Mouse (Mus musculus) hindbrain, embryonic 14.5 days (tissue): ENCODE measurements at regions not wholly inside any gene's neighbourhood (a gene's known extent, or its start where the extent isn't known, plus 50 kb on each side); places are given as distances from the start of the nearest gene placed in this dataset.

Source experiments
- ATAC-seq: fragments of 200-750 bp; cut with Nextera tagmentation; 2 replicates; pipeline ENCODE4 v1.8.0; 2017; ENCODE audit warnings: moderate number of reproducible peaks, mild to moderate bottlenecking, moderate TSS enrichment, moderate library complexity; ENCODE audit not compliant: low FRiP score
- DNase-seq: peaks from one replicate; pipeline ENCODE4 v3.0.0-alpha.2; 2015; ENCODE audit warnings: low spot score
- H3K27ac ChIP-seq: fragments of 300-500 bp; sonication (generic); 2 replicates; pipeline ENCODE4 v1.5.1; 2014; ENCODE audit warnings: mild to moderate bottlenecking, moderate library complexity
- H3K27me3 ChIP-seq: fragments of 300-500 bp; sonication (generic); 2 replicates; pipeline ENCODE4 v1.6.1; 2014; ENCODE audit warnings: mild to moderate bottlenecking, low read length, mixed read lengths; ENCODE audit not compliant: control insufficient read depth, insufficient read depth
- H3K36me3 ChIP-seq: fragments of 300-500 bp; sonication (generic); replicated peaks from 2 replicates; pipeline ENCODE4 v1.6.1; 2014; ENCODE audit not compliant: control insufficient read depth, insufficient read depth
- H3K4me1 ChIP-seq: fragments of 300-500 bp; sonication (generic); replicated peaks from 2 replicates; pipeline ENCODE4 v1.6.1; 2014; ENCODE audit warnings: antibody characterized with exemption, low read length, mixed read lengths; ENCODE audit not compliant: control insufficient read depth, insufficient read depth
- H3K4me2 ChIP-seq: fragments of 300-500 bp; sonication (generic); replicated peaks from 2 replicates; pipeline ENCODE4 v1.6.1; 2014; ENCODE audit warnings: mild to moderate bottlenecking, moderate library complexity
- H3K4me3 ChIP-seq: fragments of 300-500 bp; sonication (generic); replicated peaks from 2 replicates; pipeline ENCODE4 v1.5.1; 2014; ENCODE audit warnings: mild to moderate bottlenecking, low read length
- H3K9ac ChIP-seq: fragments of 300-500 bp; sonication (generic); 2 replicates; pipeline ENCODE4 v1.6.1; 2014
- H3K9me3 ChIP-seq: fragments of 300-500 bp; sonication (generic); 2 replicates; pipeline ENCODE4 v1.6.1; 2016; ENCODE audit warnings: low read length; ENCODE audit not compliant: control insufficient read depth
- WGBS: fragments of 180-500 bp; shearing (Covaris S2); extraction: QIAGEN DNeasy Blood & Tissue Kit; methylation state at CpG from one replicate; pipeline ENCODE4 v1.1.7; 2014; 5-methylcytosine and 5-hydroxymethylcytosine counted together

DNA sequence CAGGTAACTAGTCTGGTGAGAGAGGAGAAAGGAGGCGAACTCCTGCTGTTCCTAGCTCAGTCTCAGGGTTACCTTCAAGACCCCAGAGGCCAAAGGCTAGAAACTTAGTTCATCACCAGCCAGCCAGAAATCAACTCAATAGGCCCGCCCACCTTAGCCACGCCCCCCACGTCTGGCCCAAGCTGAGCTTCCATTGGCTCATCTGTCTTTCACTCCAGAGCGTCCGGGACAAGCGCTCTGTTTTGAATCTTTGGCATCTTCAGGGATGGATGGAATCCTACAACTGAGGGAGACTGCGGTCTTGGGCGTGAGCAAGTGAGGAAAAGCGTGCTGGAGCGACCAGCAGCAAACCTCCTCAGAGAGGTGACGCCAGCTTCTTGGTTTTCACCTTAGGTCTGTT is 418.8 kb upstream of the Pmfbp1 start:
- ATAC-seq: no peak
- no peaks in the 10 kb centered on the region for H3K36me3 ChIP-seq
- peak overlapping the region; percentile 31 for H3K4me2 ChIP-seq
- no peak for DNase-seq
- H3K4me1 ChIP-seq: no peaks in the 10 kb centered on the region
- 18% methylated on average over 12 of the region's 12 CpGs for WGBS
- H3K9ac ChIP-seq: no peak overlapping the region
- no peak overlapping the region for H3K27ac ChIP-seq
- no peak overlapping the region for H3K4me3 ChIP-seq
- H3K27me3 ChIP-seq: no peaks in the 10 kb centered on the region
- peaks cover 6% of the 10 kb centered on the region for H3K9me3 ChIP-seq

DNA sequence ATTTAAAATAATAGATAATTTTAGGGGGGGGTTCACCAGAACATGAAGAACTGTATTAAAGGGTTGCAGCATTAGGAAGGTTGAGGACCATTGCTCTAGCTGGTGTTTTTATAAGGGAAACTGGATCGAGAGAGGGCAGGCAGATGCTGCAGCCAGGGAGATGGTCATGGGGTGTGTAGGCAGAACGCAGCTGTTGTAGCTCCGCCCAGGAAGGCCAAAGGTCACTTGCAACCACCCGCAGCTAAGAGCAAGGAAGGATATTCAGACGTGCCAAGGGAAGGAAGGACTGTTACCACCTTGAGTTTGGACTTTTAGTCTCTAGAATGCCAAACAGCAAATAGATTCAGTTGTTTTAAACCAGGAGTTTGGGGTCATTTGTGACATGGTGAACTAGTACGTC is 414.6 kb upstream of the Pmfbp1 start:
- Histone ChIP-seq H3K27me3 (no peaks in the 10 kb centered on the region), H3K4me2 (no peak overlapping the region), H3K4me1 (no peaks in the 10 kb centered on the region), H3K9me3 (peaks cover 6% of the 10 kb centered on the region), H3K27ac (no peak overlapping the region), H3K4me3 (no peak overlapping the region), H3K36me3 (no peaks in the 10 kb centered on the region), H3K9ac (no peak overlapping the region)
- ATAC-seq: no peak
- no peak for DNase-seq
- WGBS: 56% methylated on average over 6 of the region's 6 CpGs

GRCm38 (mm10) chr8:109081295-109081694 is 412.5 kb upstream of the Pmfbp1 start:
- 84% methylated on average over 5 of the region's 5 CpGs for WGBS
- DNase-seq (no peak), ATAC-seq (no peak)
- H3K4me1 ChIP-seq: no peaks in the 10 kb centered on the region
- peaks cover 5% of the 10 kb centered on the region for H3K9me3 ChIP-seq
- H3K27me3 ChIP-seq: no peaks in the 10 kb centered on the region
- no peak overlapping the region for H3K4me2 ChIP-seq
- no peaks in the 10 kb centered on the region for H3K36me3 ChIP-seq
- H3K4me3 ChIP-seq: no peak overlapping the region
- no peak overlapping the region for H3K27ac ChIP-seq
- no peak overlapping the region for H3K9ac ChIP-seq

DNA sequence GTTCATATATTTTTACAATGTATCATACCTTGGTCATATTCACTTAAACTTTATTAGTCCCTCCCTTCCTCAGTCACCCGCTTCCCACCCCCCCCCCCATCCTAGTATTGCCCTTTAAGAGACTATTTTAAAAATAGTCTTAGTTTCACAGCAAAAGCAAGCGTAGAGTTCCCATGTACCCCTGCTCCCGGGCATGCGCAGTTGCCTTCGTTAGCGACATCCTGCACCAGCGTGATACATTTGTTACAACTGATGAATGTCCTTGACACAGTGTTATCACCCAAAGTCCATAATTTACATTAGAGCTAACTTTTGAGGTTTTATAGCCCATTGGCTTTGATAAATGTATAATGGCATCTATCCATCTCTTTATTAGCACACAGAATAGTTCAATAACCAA is 408.7 kb upstream of the Pmfbp1 start:
- no peak for ATAC-seq
- no peak overlapping the region for H3K27ac ChIP-seq
- 94% methylated on average over 7 of the region's 7 CpGs for WGBS
- no peak overlapping the region for H3K9ac ChIP-seq
- H3K4me2 ChIP-seq: no peak overlapping the region
- no peaks in the 10 kb centered on the region for H3K4me1 ChIP-seq
- H3K27me3 ChIP-seq: no peaks in the 10 kb centered on the region
- no peaks in the 10 kb centered on the region for H3K36me3 ChIP-seq
- H3K9me3 ChIP-seq: no peaks in the 10 kb centered on the region
- no peak for DNase-seq
- no peak overlapping the region for H3K4me3 ChIP-seq

GRCm38 (mm10) chr8:109087781-109088180 is 406.0 kb upstream of the Pmfbp1 start:
- no peak overlapping the region for H3K4me2 ChIP-seq
- no peak overlapping the region for H3K27ac ChIP-seq
- no peaks in the 10 kb centered on the region for H3K9me3 ChIP-seq
- no peak overlapping the region for H3K4me3 ChIP-seq
- DNase-seq (no peak), ATAC-seq (no peak)
- WGBS: 41% methylated on average over 1 of the region's 1 CpGs
- H3K4me1 ChIP-seq: no peaks in the 10 kb centered on the region
- no peak overlapping the region for H3K9ac ChIP-seq
- no peaks in the 10 kb centered on the region for H3K36me3 ChIP-seq
- H3K27me3 ChIP-seq: no peaks in the 10 kb centered on the region

GRCm38 (mm10) chr8:109099671-109100070 is 394.2 kb upstream of the Pmfbp1 start:
- no peak overlapping the region for H3K4me2 ChIP-seq
- H3K4me3 ChIP-seq: no peak overlapping the region
- ATAC-seq (no peak), DNase-seq (no peak)
- 90% methylated on average over 15 of the region's 15 CpGs for WGBS
- H3K9me3 ChIP-seq: no peaks in the 10 kb centered on the region
- H3K4me1 ChIP-seq: no peaks in the 10 kb centered on the region
- no peaks in the 10 kb centered on the region for H3K27me3 ChIP-seq
- no peak overlapping the region for H3K9ac ChIP-seq
- H3K27ac ChIP-seq: no peak overlapping the region
- no peaks in the 10 kb centered on the region for H3K36me3 ChIP-seq

DNA sequence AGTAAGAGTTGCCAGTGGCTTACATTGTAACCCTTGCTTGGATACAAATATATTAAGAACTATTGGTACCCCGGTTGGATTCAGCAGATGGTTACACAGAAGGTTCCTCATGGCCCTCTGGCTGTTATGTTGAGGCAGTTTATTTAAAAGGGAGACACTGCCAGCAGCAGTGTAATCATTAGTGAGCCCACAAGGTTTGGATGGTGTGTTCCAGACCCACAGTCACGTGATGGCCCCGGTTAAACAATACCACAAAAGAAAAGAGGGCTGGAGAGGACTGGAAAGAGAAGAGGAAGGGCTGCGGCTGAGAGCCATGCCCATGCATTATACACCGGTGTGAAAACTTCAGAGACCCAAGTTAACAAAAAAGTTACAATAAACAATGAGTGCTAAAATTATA is 392.4 kb upstream of the Pmfbp1 start:
- WGBS: 84% methylated on average over 5 of the region's 5 CpGs
- DNase-seq (no peak), ATAC-seq (no peak)
- H3K9me3 ChIP-seq: no peaks in the 10 kb centered on the region
- H3K9ac ChIP-seq: no peak overlapping the region
- no peaks in the 10 kb centered on the region for H3K36me3 ChIP-seq
- peaks cover 10% of the 10 kb centered on the region; the same call in 1 of the 2 replicates for H3K4me1 ChIP-seq
- H3K27me3 ChIP-seq: no peaks in the 10 kb centered on the region; the same call in 1 of the 2 replicates
- no peak overlapping the region for H3K4me2 ChIP-seq
- H3K4me3 ChIP-seq: no peak overlapping the region
- H3K27ac ChIP-seq: no peak overlapping the region

- no peak overlapping the region for H3K9ac ChIP-seq
- peaks cover 17% of the 10 kb centered on the region; the same call in 1 of the 2 replicates for H3K4me1 ChIP-seq
- H3K36me3 ChIP-seq: no peaks in the 10 kb centered on the region
- no peak overlapping the region for H3K4me3 ChIP-seq
- DNase-seq (no peak), ATAC-seq (no peak)
- no peaks in the 10 kb centered on the region for H3K9me3 ChIP-seq
- H3K4me2 ChIP-seq: no peak overlapping the region
- H3K27ac ChIP-seq: no peak overlapping the region
- no peaks in the 10 kb centered on the region; the same call in 1 of the 2 replicates for H3K27me3 ChIP-seq
- WGBS: 70% methylated on average over 6 of the region's 6 CpGs
Observed at GRCm38 (mm10) chr8:109104798-109105326, 389.0 kb upstream of the Pmfbp1 start.

DNA sequence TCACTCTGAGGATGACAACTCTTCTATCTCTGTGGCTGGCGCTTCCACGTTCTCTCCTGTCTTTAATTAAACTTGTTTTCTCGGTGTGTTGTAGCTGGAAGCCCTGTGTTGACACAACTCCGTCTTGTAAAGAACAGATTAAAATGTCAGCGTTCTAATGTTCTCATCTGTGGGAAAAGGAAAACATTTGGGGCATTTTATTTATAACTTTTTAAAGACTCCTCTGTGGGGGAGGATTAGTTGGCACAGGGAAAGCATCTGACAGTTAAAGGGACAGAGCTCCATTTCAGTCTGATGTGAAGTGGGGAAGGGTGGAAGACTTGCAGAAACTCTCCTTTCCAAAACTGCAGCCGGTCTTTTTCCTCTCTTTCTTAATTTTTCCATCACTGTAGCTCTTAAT is 388.1 kb upstream of the Pmfbp1 start:
- H3K36me3 ChIP-seq: no peaks in the 10 kb centered on the region
- 0 out of 2 replicates have a peak overlapping the region, but pooled peaks have one; percentile 1 for H3K4me2 ChIP-seq
- peaks cover 17% of the 10 kb centered on the region; the same call in 1 of the 2 replicates for H3K4me1 ChIP-seq
- H3K9me3 ChIP-seq: no peaks in the 10 kb centered on the region
- whole genome bisulfite sequencing: 44% methylated on average over 6 of the region's 6 CpGs
- no peaks in the 10 kb centered on the region; the same call in 1 of the 2 replicates for H3K27me3 ChIP-seq
- H3K27ac ChIP-seq: no peak overlapping the region
- H3K9ac ChIP-seq: no peak overlapping the region
- no peak overlapping the region for H3K4me3 ChIP-seq
- no peak for ATAC-seq
- no peak for DNase-seq

DNA sequence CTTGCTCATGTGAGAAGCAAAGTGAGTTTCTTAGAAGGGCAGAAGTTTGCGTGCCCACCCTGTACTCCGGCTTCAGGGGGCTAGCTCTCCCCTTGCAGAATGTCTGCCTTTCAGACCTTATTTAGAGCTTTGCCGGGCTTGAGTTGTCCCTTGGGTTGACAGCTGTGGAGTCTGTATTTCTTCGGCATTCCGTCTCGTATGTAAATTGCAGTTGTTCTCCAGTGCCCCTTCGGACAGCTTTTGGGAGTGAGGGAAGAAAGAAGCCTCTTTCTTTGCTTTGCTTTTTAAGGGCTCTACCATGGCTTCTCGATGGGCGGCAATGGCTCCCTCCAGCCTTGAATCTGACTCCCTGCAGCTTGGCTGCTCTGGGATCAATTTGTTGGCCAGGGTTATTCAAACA is 386.9 kb upstream of the Pmfbp1 start:
- no peaks in the 10 kb centered on the region for H3K9me3 ChIP-seq
- H3K36me3 ChIP-seq: no peaks in the 10 kb centered on the region
- no peak overlapping the region for H3K27ac ChIP-seq
- ATAC-seq (no peak), DNase-seq (no peak)
- H3K27me3 ChIP-seq: no peaks in the 10 kb centered on the region; the same call in 1 of the 2 replicates
- H3K4me1 ChIP-seq: peaks cover 17% of the 10 kb centered on the region; the same call in 1 of the 2 replicates
- H3K9ac ChIP-seq: no peak overlapping the region
- H3K4me2 ChIP-seq: no peak overlapping the region
- no peak overlapping the region for H3K4me3 ChIP-seq
- 24% methylated on average over 9 of the region's 9 CpGs for WGBS
